Mouse (Mus musculus) liver, embryonic 14.5 days (tissue): Measurements from ENCODE around the gene Rgs21.

Experiments
- CTCF ChIP-seq: IDR thresholded peaks from 2 replicates; pipeline ENCODE4 v1.5.1; 2016; ENCODE audit warnings: antibody characterized with exemption, low read depth, control low read depth
- EP300 ChIP-seq: IDR thresholded peaks from 2 replicates; pipeline ENCODE4 v1.6.1; 2016; ENCODE audit warnings: antibody characterized with exemption, low read depth

GRCm38 (mm10) chr1:144579321-144579720 lies 11.9 kb upstream of the Rgs21 start:
- TF ChIP-seq CTCF (no peak), EP300 (no peak)
